Mouse (Mus musculus): ENCODE results near the gene Rps8. TPM values are rescaled to one million over a fixed set of nuclear protein-coding genes. Genes with fewer than 3 reads are reported as not detected.
A peak's percentile ranks its signal among the peaks of the same experiment; 100 is the strongest.

Rps8 gene
- polyA plus RNA-seq (2012; rRNA removed) (908 and 935 TPM in 2 replicates), polyA plus RNA-seq (2014; fragmentation: Nextera tagmentation; extraction: Ambion mirVana) (901 and 915 TPM in 2 replicates)

- 0% methylated on average over 52 of the region's 52 CpGs for WGBS (ENCODE audit: insufficient replicate concordance)
- Histone ChIP-seq H3K4me2 (ENCODE audit: low read depth) (peak within 1 kb of the TSS; percentile 81), H3K36me3 (replicated peaks; ENCODE audit: control insufficient read depth, insufficient read depth, low read depth) (peaks cover 54% of the 10 kb centered on the region)
Measured at GRCm38 (mm10) chr4:117155792-117156355, at the start of gene Rps8. TSS of gene Rps8 (minus strand) at chr4:117156243.

GRCm38 (mm10) chr4:117202992-117203354 lies 46.9 kb upstream of the Rps8 start:
- ATAC-seq (ENCODE audit: insufficient read depth) = no peak
- no peak for DNase-seq (ENCODE audit: low read depth in 3 of 3, low spot score in 3 of 3)

More at GRCm38 (mm10) chr4:117155792-117156355, at the start of gene Rps8:
- Histone ChIP-seq H3K27ac (peak within 1 kb of the TSS; percentile 17), H3K9me3 (ENCODE audit: control insufficient read depth, low read length) (no peaks in the 10 kb centered on the region), H3K9ac (replicated peaks) (peak within 1 kb of the TSS; percentile 96), H3K27me3 (ENCODE audit: control insufficient read depth, insufficient read depth, low read length) (no peaks in the 10 kb centered on the region), H3K4me3 (ENCODE audit: insufficient read depth in 1 of 2, low read depth in 2 of 2, low read length in 2 of 2) (peak within 1 kb of the TSS; percentile 85 to 92), H3K4me1 (replicated peaks; ENCODE audit: control insufficient read depth in 2 of 2, insufficient read depth in 2 of 2, low read length in 1 of 2) (peaks cover 9 to 17% of the 10 kb centered on the region in 2 experiments)
- TF ChIP-seq CTCF (IDR thresholded peaks at IDR 0.05; ENCODE audit: low read depth) (0 out of 2 replicates have a peak, but pooled peaks have one; percentile 6), EP300 (IDR thresholded peaks at IDR 0.05; ENCODE audit: low read depth) (no peak)
- ATAC-seq (ENCODE audit: insufficient read depth) = peak; percentile 88
- DNase-seq (ENCODE audit: low read depth in 3 of 3, low spot score in 3 of 3) = peak; percentile 76 to 79 (median 77)

GRCm38 (mm10) chr4:117202046-117202991 lies 46.3 kb upstream of the Rps8 start:
- peak; percentile 92 for ATAC-seq (ENCODE audit: insufficient read depth)
- TF ChIP-seq EP300 (IDR thresholded peaks at IDR 0.05; ENCODE audit: low read depth) (peak; percentile 42), CTCF (IDR thresholded peaks at IDR 0.05; ENCODE audit: low read depth) (peak; percentile 69)
- WGBS (ENCODE audit: insufficient replicate concordance) = under 1% methylated on average over 25 of the region's 25 CpGs
- no peak overlapping the region for H3K27ac ChIP-seq
- H3K4me3 ChIP-seq (ENCODE audit: insufficient read depth in 1 of 2, low read depth in 2 of 2, low read length in 2 of 2) = peak overlapping the region; percentile 20 to 49
- peak; percentile 50 to 59 (median 53) for DNase-seq (ENCODE audit: low read depth in 3 of 3, low spot score in 3 of 3)
- no peaks in the 10 kb centered on the region for H3K36me3 ChIP-seq (replicated peaks; ENCODE audit: control insufficient read depth, insufficient read depth, low read depth)
- H3K9ac ChIP-seq (replicated peaks) = no peak overlapping the region; the same call in 1 of the 2 replicates
- peaks cover 0 to 3% of the 10 kb centered on the region in 2 experiments; a peak in 1 of 4 replicates for H3K4me1 ChIP-seq (replicated peaks; ENCODE audit: control insufficient read depth in 2 of 2, insufficient read depth in 2 of 2, low read length in 1 of 2)
- H3K27me3 ChIP-seq (ENCODE audit: control insufficient read depth, insufficient read depth, low read length) = no peaks in the 10 kb centered on the region
- peak overlapping the region; percentile 47 for H3K4me2 ChIP-seq (ENCODE audit: low read depth)
- no peaks in the 10 kb centered on the region for H3K9me3 ChIP-seq (ENCODE audit: control insufficient read depth, low read length)

More at GRCm38 (mm10) chr4:117202992-117203354, 46.9 kb upstream of the Rps8 start:
- peaks cover 0 to 3% of the 10 kb centered on the region in 2 experiments; a peak in 1 of 4 replicates for H3K4me1 ChIP-seq (replicated peaks; ENCODE audit: control insufficient read depth in 2 of 2, insufficient read depth in 2 of 2, low read length in 1 of 2)
- no peak overlapping the region for H3K9ac ChIP-seq (replicated peaks)
- WGBS (ENCODE audit: insufficient replicate concordance) = 37% methylated on average over 4 of the region's 4 CpGs
- no peak overlapping the region for H3K4me2 ChIP-seq (ENCODE audit: low read depth)
- no peaks in the 10 kb centered on the region for H3K27me3 ChIP-seq (ENCODE audit: control insufficient read depth, insufficient read depth, low read length)
- no peak overlapping the region for H3K4me3 ChIP-seq (ENCODE audit: insufficient read depth in 1 of 2, low read depth in 2 of 2, low read length in 2 of 2)
- TF ChIP-seq EP300 (IDR thresholded peaks at IDR 0.05; ENCODE audit: low read depth) (no peak), CTCF (IDR thresholded peaks at IDR 0.05; ENCODE audit: low read depth) (no peak)
- no peak overlapping the region for H3K27ac ChIP-seq
- H3K36me3 ChIP-seq (replicated peaks; ENCODE audit: control insufficient read depth, insufficient read depth, low read depth) = no peaks in the 10 kb centered on the region
- no peaks in the 10 kb centered on the region for H3K9me3 ChIP-seq (ENCODE audit: control insufficient read depth, low read length)

GRCm38 (mm10) chr4:117191804-117192203 lies 35.8 kb upstream of the Rps8 start:
- DNase-seq (ENCODE audit: low read depth in 3 of 3, low spot score in 3 of 3) = no peak
- peak overlapping the region; percentile 64 for H3K9ac ChIP-seq (replicated peaks)
- peaks cover 0 to 8% of the 10 kb centered on the region in 2 experiments; a peak in 1 of 4 replicates for H3K4me1 ChIP-seq (replicated peaks; ENCODE audit: control insufficient read depth in 2 of 2, insufficient read depth in 2 of 2, low read length in 1 of 2)
- no peak overlapping the region for H3K4me3 ChIP-seq (ENCODE audit: insufficient read depth in 1 of 2, low read depth in 2 of 2, low read length in 2 of 2)
- no peaks in the 10 kb centered on the region for H3K27me3 ChIP-seq (ENCODE audit: control insufficient read depth, insufficient read depth, low read length)
- 89% methylated on average over 14 of the region's 14 CpGs for WGBS (ENCODE audit: insufficient replicate concordance)
- H3K9me3 ChIP-seq (ENCODE audit: control insufficient read depth, low read length) = no peaks in the 10 kb centered on the region
- ATAC-seq (ENCODE audit: insufficient read depth) = no peak
- H3K36me3 ChIP-seq (replicated peaks; ENCODE audit: control insufficient read depth, insufficient read depth, low read depth) = no peaks in the 10 kb centered on the region
- TF ChIP-seq EP300 (IDR thresholded peaks at IDR 0.05; ENCODE audit: low read depth) (no peak), CTCF (IDR thresholded peaks at IDR 0.05; ENCODE audit: low read depth) (no peak)
- H3K27ac ChIP-seq = no peak overlapping the region
- H3K4me2 ChIP-seq (ENCODE audit: low read depth) = no peak overlapping the region
